8 mouse cellular contexts compared by ENCODE assay signal in genomic region chr10:57531076-57531475, GRCm38 (mm10). TPM values are rescaled to one million over a fixed set of nuclear protein-coding genes. Genes with fewer than 3 reads are reported as not detected.
DNase-seq lines count a peak whose midpoint lies in the region; ATAC-seq and TF ChIP-seq lines count a peak whose summit lies in the region.

No protein-coding gene starts in this region.

- no peak for TF ChIP-seq CTCF in lung, postnatal 0 days (IDR thresholded peaks at IDR 0.05)

- no peaks in the 10 kb centered on the region for H3K9me3 ChIP-seq in lung, postnatal 0 days (ENCODE audit: low read length)
- no peaks in the 10 kb centered on the region for H3K9me3 ChIP-seq in hindbrain, embryonic 10.5 days
- no peaks in the 10 kb centered on the region for H3K9me3 ChIP-seq in liver, embryonic 16.5 days (replicated peaks; ENCODE audit: control insufficient read depth, low read length)

- H3K4me3 ChIP-seq in lung, postnatal 0 days (ENCODE audit: low read depth, low read length) = peak overlapping the region; percentile 95
- peak overlapping the region; percentile 94 for H3K4me3 ChIP-seq in hindbrain, embryonic 10.5 days
- peak overlapping the region; percentile 95 for H3K4me3 ChIP-seq in liver, embryonic 16.5 days (ENCODE audit: low read depth, low read length)

- H3K27me3 ChIP-seq in lung, postnatal 0 days (replicated peaks; ENCODE audit: insufficient read depth, low read length) = no peaks in the 10 kb centered on the region
- H3K27me3 ChIP-seq in hindbrain, embryonic 10.5 days (ENCODE audit: insufficient read depth, poor library complexity, severe bottlenecking) = no peaks in the 10 kb centered on the region
- H3K27me3 ChIP-seq in liver, embryonic 16.5 days (ENCODE audit: control insufficient read depth, insufficient read depth, low read depth, low read length) = no peaks in the 10 kb centered on the region

- peak overlapping the region; percentile 92; the same call in 1 of the 2 replicates for H3K9ac ChIP-seq in lung, postnatal 0 days (replicated peaks; ENCODE audit: low read depth)
- peak overlapping the region; percentile 95 for H3K9ac ChIP-seq in liver, embryonic 16.5 days (ENCODE audit: low read depth, low read length)

- peak; percentile 16 for DNase-seq in CD4-positive, CD25-positive, alpha-beta regulatory T cell, adult 2 months (ENCODE audit: low read depth, low spot score)
- DNase-seq in lung, postnatal 0 days (ENCODE audit: low spot score) = peak; percentile 17
- no peak for DNase-seq in lung, postnatal 36 days
- no peak for DNase-seq in hindbrain, embryonic 10.5 days (ENCODE audit: low spot score)
- DNase-seq in gastrocnemius, postnatal 14 days = no peak
- DNase-seq in embryo, embryonic 9.5 days (ENCODE audit: extremely low spot score) = no peak

- ATAC-seq in CD4-positive, CD25-positive, alpha-beta regulatory T cell, adult 4 months = no peak
- no peak for ATAC-seq in lung, postnatal 0 days
- no peak for ATAC-seq in liver, embryonic 16.5 days (ENCODE audit: low read depth)

- WGBS in lung, postnatal 0 days = 41% methylated on average over 2 of the region's 2 CpGs
- 82% methylated on average over 2 of the region's 2 CpGs for WGBS in hindbrain, embryonic 10.5 days
- WGBS in liver, embryonic 16.5 days (ENCODE audit: insufficient replicate concordance) = 41% methylated on average over 2 of the region's 2 CpGs

- no peak overlapping the region for H3K27ac ChIP-seq in lung, postnatal 0 days (ENCODE audit: low read length)
- no peak overlapping the region for H3K27ac ChIP-seq in hindbrain, embryonic 10.5 days
- H3K27ac ChIP-seq in liver, embryonic 16.5 days (ENCODE audit: low read length) = 0 out of 2 replicates have a peak overlapping the region, but pooled peaks have one; percentile 15

- intact Hi-C loops in gastrocnemius, postnatal 14 days (cut with DNase I; ENCODE audit: low total_unique reads) = loop anchor here (5.0 kb wide), 1 partner anchor 49 kb away; no protein-coding TSS in a partner anchor

- H3K4me1 ChIP-seq in lung, postnatal 0 days (ENCODE audit: insufficient read depth, low read depth, low read length) = no peaks in the 10 kb centered on the region; the same call in 1 of the 2 replicates
- H3K4me1 ChIP-seq in hindbrain, embryonic 10.5 days (replicated peaks) = peaks cover 25% of the 10 kb centered on the region
- H3K4me1 ChIP-seq in liver, embryonic 16.5 days (ENCODE audit: control insufficient read depth, low read depth, low read length) = peaks cover 7% of the 10 kb centered on the region

- no peak for TF ChIP-seq EP300 in lung, postnatal 0 days (IDR thresholded peaks at IDR 0.05)

- H3K4me2 ChIP-seq in lung, postnatal 0 days (replicated peaks; ENCODE audit: low read depth, low read length) = peak overlapping the region; percentile 68
- peak overlapping the region; percentile 68 for H3K4me2 ChIP-seq in liver, embryonic 16.5 days (ENCODE audit: low read depth, low read length)

- H3K36me3 ChIP-seq in lung, postnatal 0 days (ENCODE audit: insufficient read depth, low read length) = no peaks in the 10 kb centered on the region
- peaks cover 19% of the 10 kb centered on the region for H3K36me3 ChIP-seq in hindbrain, embryonic 10.5 days
- peaks cover 14% of the 10 kb centered on the region for H3K36me3 ChIP-seq in liver, embryonic 16.5 days (ENCODE audit: control insufficient read depth, insufficient read depth)

RNA-seq across cellular contexts. Expression of gene Serinc1, which starts 1.3 kb away (rescaled TPM):
- 100 to 1,000 TPM; 123 to 131 TPM for polyA plus RNA-seq in CD4-positive, CD25-positive, alpha-beta regulatory T cell, adult 4 months (2017; shearing (Covaris generic))
- polyA plus RNA-seq in lung, postnatal 0 days (2015; fragmentation: Nextera tagmentation; extraction: Ambion mirVana) = 147 and 155 TPM in 2 replicates
- polyA plus RNA-seq in hindbrain, embryonic 10.5 days (2016; fragmentation: Nextera tagmentation; extraction: Ambion mirVana) = 135 and 142 TPM in 2 replicates
- polyA plus RNA-seq in liver, embryonic 16.5 days (2015; fragmentation: Nextera tagmentation; extraction: Ambion mirVana) = 85.6 and 89.9 TPM in 2 replicates
- total RNA-seq in gastrocnemius, postnatal 14 days (2021) = 100 to 1,000 TPM; 155 to 159 TPM

RNA-seq across cellular contexts. Expression of gene Hsf2, which starts 44.9 kb away (rescaled TPM):
- 10 to 100 TPM; 14.7 to 15.0 TPM for polyA plus RNA-seq in CD4-positive, CD25-positive, alpha-beta regulatory T cell, adult 4 months (2017; shearing (Covaris generic))
- polyA plus RNA-seq in lung, postnatal 0 days (2015; fragmentation: Nextera tagmentation; extraction: Ambion mirVana) = 17.3 and 17.8 TPM in 2 replicates
- 58.6 and 59.9 TPM in 2 replicates for polyA plus RNA-seq in hindbrain, embryonic 10.5 days (2016; fragmentation: Nextera tagmentation; extraction: Ambion mirVana)
- polyA plus RNA-seq in liver, embryonic 16.5 days (2015; fragmentation: Nextera tagmentation; extraction: Ambion mirVana) = 10.6 and 10.7 TPM in 2 replicates
- total RNA-seq in gastrocnemius, postnatal 14 days (2021) = 10 to 100 TPM; 26.9 to 32.5 TPM

Comparison
In these comparisons a context has a peak if more than half of its experiments do, and no peak if none do; other contexts are left out.
1. DNase-seq: peak in CD4-positive, CD25-positive, alpha-beta regulatory T cell, adult 2 months (single experiment) and lung, postnatal 0 days (single experiment); none in lung, postnatal 36 days (single experiment), hindbrain, embryonic 10.5 days (single experiment), gastrocnemius, postnatal 14 days (single experiment) and embryo, embryonic 9.5 days (single experiment).
2. Peak in every context shown above with its lines, with median percentiles within 50 percentile points of each other: H3K4me3 ChIP-seq.